Mouse (Mus musculus) layer of hippocampus, adult 18-20 months (tissue): ENCODE measurements at regions not wholly inside any gene's neighbourhood (a gene's known extent, or its start where the extent isn't known, plus 50 kb on each side); places are given as distances from the start of the nearest gene placed in this dataset.
"Not testable (repeated sequence)": the region's sequence is repeated elsewhere in the genome, so short reads cannot be mapped to it uniquely, and the experiment has no call there.

Experiments used
- DNase-seq, 2 experiments: peaks; one replicate each; pipeline ENCODE4 v3.0.0; 2022; ENCODE audit warnings: low spot score in 2 of 2

GRCm38 (mm10) chr17:49278973-49279727 is 149.0 kb upstream of the Mocs1 start:
- DNase-seq: no peak

DNA sequence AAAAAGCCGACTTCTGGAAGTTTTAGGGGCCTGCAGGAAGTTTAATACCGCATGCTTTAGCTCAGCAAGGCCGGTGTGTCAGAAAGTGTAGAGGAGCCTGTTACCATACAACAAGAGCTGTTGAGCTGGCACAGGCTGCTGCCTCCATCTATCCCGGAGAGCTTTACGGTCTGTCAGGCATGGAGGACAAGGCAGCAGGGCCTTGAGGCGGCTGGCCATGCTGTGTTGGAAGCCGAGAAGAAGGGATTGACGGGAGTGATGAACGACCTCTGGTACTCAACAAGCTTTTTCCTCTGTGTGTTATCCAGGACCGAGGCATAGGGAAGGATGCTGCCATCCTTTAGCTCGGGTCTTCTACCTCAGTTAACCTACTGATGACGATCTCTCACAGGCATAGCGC is 146.8 kb upstream of the Mocs1 start:
- no peak for DNase-seq

- no peak for DNase-seq
These were observed 145.7 kb upstream of the Mocs1 start for GRCm38 (mm10) chr17:49282498-49282897.

DNA sequence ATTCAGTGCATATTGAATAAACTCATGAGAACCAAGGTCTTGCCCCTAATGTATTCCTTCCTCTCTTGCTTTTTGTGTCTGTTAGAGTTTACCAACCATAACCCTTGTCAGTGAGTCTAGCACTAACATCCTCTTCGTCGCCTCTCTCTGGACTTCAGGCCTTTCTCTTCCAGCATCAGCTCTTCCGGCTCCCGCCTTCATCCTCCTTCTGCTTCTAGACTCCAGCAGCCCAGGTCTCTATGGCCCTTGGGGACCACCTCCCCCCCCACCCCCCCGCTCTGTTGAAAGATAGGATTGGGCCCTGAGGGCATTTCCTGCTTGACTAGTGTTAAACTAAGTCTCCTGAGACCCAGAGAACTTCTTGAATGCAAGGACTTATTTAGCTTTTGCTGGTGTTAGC is 144.7 kb upstream of the Mocs1 start:
- no peak for DNase-seq

DNA sequence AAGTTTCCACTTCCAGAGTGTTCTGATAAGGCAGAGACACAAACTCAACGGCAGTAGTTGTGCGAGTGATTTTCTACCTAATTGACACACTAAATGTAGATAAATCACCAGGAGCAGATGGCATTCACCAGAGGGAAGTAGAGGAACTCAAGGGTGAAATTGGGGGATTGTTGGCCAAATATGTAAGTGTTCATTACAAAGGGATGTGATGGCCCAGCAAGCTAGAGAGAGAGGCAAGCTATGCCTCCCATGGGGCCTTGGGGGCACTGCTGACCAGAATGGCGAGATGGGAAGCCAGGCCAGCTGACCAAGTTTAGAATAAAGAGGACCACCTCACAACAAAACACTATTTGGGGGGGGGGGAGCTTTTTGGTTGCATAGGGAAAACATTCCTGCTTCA is 136.5 kb upstream of the Mocs1 start:
- DNase-seq: no peak

GRCm38 (mm10) chr17:49304461-49304860 is 123.7 kb upstream of the Mocs1 start:
- no peak for DNase-seq

DNA sequence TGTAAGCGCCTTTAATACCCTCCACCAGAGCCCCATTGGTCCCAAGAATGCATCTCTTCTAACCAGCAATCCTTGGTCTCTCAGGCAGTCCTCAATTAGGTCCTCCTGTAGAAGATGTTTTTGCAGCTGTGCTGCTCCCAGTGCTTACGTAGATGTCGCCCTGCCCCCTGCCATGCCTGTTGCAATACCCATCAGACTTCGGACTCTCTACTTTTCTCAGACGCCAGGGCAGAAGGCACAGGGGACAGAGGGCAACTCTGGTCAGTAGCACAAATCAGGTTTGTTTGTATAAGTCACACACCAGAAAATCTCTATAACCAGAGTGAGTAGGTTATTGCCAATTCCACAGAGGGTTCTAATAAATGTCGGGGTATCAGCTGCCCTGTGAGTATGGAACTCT is 123.0 kb upstream of the Mocs1 start:
- no peak for DNase-seq

DNA sequence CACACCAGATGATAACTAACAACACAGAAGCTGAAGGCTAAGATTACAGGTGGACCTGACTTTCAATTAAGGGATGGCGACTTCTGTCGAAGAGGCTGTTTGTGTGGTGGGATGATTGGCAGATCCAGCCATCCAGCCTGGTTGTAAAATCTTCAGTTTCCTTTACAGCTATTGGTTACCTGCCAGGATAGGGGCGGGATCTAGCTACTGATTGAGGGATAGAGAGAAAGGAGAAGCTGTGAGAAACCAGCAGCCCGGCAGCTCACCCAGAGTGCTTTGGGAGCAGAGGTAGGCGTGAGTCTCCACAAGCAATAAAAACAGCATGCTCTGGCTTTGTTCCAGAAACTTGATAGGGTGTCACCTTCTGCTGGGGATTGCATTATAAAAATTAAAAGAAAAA is 119.1 kb upstream of the Mocs1 start:
- DNase-seq: peak; percentile 86 to 92

DNA sequence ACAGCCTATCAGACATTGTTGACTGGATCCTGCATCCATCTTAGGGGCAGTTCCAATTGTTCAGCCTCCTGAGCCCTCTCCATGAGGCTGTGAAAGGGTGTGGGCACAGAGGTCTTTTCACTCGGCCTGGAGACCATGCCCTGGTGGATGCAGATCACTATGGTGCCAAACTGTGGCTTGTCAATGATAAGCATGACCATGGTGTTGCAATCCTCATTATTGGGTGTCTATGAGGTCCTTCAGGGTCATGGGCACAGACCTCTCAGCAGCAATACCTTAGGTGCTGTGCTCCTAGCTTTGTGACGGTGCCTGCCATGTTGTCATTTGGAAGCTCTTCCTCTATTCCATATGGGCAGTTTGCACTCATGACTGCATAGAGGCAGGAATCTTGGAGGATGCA is 114.0 kb upstream of the Mocs1 start:
- no peak for DNase-seq

GRCm38 (mm10) chr17:49327524-49327923 is 100.6 kb upstream of the Mocs1 start:
- no peak for DNase-seq

- DNase-seq: no peak
These were observed 92.8 kb upstream of the Mocs1 start for GRCm38 (mm10) chr17:49335318-49335717.

DNA sequence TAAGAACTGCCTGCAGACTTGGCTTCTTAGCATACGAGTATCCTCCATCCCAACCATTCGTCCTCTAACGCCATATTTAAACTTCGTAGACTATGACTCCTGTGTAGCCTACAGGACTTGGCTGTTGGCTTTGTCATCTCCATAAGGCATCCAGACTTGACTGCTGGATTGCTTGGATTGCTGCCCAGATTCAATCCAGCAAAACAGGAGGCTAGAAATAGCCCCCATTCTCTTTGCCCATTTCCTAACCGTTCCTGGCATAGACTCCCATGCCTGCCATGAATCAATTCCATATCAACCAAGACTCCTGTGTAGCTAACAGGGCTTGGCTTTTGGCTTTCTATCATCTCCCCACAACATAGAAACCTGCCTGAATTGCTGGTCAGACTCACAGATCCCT is 90.3 kb upstream of the Mocs1 start:
- DNase-seq: no peak

DNA sequence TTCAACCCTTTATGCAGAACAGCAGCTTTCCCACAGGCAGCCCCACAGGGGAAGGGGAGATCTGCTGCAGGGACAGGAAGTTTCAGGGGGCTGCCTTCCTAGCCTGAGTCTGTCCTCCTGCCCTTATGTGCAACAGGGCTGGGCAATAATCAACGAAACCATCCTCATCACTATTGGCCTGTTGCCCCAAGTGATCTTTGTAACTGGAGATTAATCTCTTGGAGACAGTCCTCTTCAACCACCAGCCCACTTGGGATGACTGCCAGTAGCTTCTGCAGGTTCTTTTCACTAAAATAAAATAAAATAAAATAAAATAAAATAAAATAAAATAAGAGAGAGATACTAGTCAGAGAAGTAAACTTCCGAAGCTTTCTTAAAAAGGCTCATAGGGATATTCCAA is 85.5 kb upstream of the Mocs1 start:
- no peak for DNase-seq

DNA sequence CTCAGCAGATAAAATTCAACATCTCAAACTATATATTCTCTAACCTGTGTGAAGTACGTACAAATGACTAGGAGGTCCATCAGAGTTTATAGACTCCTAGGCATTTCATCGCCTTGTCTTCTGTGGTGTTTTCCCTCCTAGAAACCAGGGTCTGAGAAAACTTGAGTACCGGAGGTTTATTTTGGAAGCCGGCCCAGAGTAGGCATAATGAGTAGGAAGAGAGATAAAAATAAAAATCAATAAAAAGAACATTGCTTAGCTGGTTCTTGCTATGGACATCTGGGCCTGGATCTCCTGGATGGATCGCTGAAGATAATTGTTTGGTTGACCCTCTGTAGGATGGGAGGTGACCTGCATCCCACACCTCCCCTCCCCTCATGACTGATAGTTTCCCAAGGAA is 81.5 kb upstream of the Mocs1 start:
- peak; percentile 9 to 21 for DNase-seq

DNA sequence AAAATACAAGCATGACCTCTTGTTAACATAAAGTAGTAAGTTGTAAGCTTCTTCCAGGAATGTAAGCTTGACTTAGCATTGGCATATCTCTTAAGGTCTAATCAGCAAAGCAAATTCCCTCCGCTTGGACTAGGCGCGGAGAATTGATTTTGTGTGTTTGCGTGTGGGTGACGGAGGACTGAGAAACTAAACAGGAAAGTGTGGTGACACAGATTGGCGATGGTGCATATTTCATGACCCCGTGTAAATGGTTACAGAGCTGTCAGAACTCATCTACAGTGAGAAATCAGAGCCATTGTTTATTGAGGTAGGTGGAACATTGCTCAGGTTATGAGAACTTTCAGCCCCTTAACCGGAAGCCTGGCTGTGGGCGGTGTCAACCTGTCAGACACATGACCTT is 78.8 kb upstream of the Mocs1 start:
- DNase-seq: no peak

DNA sequence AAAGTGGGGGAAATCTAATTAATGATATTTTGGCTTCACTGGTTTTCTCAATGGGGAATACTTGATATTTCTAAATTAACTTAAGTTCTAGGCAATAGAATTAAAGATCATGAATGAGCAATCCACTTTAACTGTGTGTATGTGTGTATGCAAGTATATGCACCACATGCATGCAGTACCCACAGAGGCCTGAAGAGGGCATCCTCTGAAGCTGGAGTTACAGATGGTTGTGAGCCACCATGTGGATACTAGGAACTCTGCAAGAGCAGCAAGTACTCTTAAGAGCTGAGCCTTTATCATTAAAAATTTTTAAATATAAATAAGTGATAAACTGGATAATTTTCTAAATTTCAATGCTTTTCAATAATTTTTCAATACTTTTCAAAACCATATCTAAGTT is 69.0 kb upstream of the Mocs1 start:
- no peak for DNase-seq

- DNase-seq: not testable (repeated sequence)
These were observed 67.9 kb upstream of the Mocs1 start for GRCm38 (mm10) chr17:49360251-49360650.

DNA sequence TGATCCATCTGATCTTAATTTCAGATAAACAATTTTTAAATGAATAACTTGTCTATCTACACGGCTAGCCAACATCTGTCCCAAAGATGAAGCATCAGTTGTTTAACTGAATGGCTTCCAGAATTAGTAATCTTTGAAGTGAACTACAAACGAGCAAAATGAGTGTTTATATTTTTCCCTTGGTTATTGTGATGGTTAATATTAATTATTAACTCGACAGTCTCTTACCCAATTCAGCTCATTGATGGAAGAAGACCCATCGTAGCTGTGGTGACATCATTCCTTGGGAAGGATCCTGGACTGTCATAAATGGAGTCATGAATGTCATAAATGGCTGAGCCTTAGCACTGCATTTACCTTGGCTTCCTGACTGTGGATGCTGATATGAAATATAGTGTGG is 60.4 kb upstream of the Mocs1 start:
- no peak for DNase-seq

DNA sequence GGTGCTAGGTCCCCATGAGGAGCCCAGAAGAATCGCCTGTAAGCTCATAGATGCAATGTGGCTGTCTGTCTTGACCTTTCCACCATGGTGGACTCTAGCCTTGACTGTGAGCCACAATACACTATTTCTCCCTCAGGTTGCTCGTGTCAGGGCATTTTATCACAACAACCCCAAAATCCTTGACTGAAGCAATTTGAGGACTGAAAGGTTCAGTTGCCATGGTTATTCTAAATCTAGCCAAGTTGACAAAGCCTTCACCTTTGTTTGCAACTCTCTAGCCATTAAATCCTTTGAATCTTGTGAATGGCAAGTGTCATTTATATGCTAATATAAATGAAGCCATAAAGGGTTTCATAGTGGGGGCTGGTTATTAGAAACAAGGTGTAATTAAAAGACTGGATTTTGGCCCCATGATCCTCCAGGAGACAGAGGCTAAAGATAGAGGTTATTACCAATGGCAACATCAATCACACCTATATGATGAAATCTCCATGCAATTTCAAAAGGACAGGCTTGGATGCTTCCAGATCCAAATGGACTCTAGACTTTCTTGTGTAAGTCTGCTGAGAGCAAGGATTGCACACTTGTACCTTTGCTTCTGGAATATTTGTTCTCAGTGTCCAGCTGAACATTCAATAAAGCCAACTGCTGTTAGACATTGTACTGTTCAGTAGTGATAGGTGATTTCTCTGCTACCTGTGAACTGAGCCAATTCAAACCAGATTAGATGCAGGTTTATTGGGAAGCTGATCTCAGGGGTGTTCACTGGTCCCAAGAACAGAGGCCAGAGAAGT is 59.5 kb upstream of the Mocs1 start:
- DNase-seq: no peak

DNA sequence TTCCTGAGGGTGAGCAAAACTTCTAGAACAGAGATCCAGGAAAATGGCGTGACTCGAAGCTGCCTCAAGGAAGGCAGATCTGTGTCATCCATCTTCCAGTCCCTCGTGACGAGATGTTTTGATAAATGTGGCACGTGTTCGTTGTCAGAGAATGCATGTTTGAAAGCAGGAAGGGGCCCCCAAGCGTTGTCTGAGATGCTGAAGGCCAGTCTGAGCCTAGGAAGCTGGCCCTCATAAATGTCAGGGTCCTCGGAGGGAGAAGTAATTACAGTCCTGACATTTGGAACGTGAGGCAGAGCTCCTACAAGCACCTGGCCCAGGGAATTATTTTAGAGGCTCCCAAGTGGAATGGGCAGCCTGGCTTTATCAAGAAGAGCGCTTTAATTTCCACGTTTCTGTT is 50.5 kb upstream of the Mocs1 start:
- DNase-seq: no peak
